Mouse (Mus musculus) heart, adult 18-20 months (tissue): ENCODE measurements at regions not wholly inside any gene's neighbourhood (a gene's known extent, or its start where the extent isn't known, plus 50 kb on each side); places are given as distances from the start of the nearest gene placed in this dataset.

Source experiments
- DNase-seq, 2 experiments: peaks; one replicate each; pipeline ENCODE4 v3.0.0; 2021 to 2022; ENCODE audit warnings: mixed read lengths in 1 of 2

DNA sequence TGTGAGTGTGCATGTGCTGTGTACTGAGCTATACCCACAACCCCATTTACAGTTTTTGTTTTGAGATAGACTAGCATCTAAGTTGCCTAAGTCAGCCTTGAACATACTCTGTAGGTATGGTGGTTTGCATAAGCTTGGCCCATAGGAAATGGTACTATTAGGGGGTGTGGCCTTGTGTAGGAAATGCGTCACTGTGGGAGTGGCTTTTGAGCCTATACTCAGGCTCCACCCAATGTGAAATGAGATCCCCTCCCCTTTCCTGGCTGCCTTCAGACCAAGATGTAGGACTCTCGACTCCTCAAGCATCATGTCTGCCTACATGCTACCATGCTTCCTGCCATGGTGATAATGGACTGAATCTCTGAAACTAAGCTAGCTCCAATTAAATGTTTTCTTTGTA, 109.5 kb upstream of the Frmd6 start:
- DNase-seq = no peak

DNA sequence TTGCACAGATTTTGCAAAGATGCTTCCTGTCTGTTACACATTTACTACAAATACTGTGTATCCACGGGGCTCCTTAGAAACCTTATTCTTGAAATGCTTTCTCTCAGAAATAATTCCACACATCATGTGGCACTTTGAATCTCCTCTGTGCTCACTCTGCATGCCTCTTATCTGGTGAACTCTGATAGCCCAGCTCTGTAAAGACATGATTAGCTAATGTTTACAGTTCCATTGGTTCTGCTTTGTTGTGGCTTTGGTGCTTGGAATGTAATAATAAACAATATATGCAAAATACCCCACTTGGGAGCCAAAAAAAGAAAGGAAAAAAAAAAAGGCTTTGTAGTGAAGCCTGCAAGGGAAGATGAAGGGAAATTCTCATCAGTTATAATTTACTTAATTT, 106.7 kb upstream of the Frmd6 start:
- DNase-seq = no peak

DNA sequence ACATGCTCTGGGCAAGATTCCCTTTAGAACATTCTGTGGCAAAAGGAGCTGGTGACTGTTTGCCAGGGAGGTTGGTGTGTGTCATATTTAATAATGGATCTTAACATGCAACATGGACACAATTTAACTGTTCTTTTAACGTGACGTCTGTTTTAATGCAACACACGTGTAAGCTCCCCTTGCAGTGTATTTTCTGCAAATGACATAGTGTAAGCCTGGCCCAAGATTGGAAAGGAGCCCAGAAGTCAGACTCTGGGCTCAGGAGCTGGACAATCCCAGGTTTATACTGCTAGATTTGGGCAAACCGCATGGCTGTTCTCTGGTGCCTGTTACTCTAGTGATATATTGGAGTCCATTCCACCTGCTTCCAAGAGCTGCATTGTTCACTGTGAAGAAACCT, 106.1 kb upstream of the Frmd6 start:
- DNase-seq = peak in 1 of 2 experiments; percentile 14

DNA sequence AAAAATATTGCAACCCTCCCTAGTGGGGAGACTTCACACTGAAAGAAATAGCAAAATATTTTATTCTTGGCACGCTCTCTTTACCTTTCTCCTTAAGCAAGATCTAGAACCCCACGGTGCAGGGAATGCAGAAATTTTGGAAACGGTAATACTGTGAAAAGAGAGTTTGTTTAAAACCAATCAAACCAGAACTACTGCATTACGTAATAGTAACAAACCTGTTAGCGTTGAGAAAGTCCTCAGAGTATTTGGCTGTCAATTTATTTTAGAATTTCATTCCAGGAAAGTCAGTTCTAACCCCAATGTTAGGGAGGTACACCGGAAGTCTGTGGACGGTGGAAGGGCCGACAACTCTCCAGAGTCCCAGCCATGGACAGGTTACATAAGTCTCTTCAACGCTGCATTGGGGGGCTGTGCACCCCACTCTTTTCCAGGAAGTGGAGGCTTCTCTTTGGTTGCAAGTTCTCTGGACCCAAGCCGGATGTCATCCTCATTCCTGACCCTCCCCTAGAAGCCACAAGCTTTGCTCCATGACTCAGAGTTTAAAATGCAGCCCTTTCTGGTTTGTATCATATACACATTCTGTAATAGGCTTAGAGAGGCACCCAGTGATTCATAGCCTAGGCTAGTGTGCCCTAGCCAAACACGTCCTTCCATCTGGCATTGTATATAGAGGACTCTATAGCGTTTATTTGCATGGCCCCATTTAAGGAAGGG, 105.0 kb upstream of the Frmd6 start:
- DNase-seq = peak in 1 of 2 experiments; percentile 12

DNA sequence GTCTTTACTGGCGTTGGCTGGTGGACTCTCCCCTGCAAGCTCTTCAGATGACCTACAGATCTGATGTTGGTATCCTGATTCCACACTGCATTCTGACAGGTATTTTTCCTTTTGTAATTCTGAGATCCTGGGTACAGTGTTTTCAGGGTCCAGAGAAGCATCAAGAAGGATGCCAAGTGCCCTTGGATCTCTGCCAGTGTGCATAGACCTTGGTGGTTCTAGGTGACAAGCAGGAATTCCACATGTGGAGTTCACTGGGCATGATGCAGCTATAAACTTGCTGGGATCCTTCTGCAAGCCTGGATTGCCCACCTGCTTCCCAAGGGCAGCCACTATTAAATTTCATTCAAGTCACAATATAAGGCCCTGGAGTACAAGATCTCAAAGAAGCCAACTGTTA, 100.0 kb upstream of the Frmd6 start:
- no peak for DNase-seq

DNA sequence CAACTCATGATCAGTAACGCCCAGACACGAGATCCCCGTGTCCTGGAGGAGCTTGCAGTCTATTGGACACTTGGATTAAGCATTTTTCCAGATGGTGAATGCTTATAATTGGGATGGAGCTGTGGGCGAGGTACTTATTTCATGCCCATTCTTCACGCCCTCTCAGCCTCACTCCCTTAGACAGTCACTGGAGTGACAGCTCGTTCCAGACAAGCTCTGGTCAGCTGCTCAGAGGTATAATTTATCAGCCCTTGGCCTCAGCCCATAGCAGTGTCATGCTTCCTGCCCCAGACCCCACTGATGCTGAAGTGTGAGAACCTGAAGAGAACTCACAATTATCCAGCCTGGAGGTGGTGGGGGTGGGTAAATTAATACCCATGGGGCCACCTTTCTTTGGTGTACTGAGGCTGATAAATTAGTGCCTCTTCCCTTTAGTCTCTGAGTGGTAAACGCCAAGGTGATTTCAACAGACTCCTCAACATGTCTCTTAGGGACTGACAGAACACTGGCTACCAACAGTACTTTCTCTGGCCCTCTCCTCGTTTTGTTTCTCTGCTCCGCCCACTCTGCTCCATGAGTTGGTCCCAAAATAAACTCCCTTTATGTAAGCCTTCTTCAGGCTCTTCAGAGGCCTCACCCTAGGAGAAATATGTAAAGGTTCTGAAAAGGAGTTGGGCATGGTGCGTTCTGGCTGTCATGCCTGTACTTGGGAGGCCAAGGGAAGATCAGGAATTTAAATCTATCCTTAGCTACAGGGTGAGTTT, 97.6 kb upstream of the Frmd6 start:
- DNase-seq = peak in 1 of 2 experiments; percentile 63

DNA sequence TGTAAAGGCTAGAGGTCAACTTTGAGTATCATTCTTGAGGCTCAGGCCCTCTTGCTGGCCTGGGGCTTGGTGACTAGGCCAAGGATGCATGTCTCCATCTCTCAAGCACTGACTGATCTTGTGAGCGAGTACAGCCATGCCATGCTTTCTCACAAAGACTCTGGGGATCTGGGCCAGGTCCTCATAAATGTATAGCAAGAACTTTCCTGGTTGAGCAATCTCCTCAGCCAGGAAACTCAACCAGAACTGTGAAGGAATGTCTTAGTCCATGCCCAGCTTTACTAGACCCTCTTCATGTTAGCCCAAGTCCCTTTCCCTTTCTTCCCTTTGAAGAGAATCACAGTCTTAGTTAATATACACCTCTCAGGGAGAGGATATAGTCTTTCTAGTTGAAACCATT, 96.9 kb upstream of the Frmd6 start:
- DNase-seq = no peak

DNA sequence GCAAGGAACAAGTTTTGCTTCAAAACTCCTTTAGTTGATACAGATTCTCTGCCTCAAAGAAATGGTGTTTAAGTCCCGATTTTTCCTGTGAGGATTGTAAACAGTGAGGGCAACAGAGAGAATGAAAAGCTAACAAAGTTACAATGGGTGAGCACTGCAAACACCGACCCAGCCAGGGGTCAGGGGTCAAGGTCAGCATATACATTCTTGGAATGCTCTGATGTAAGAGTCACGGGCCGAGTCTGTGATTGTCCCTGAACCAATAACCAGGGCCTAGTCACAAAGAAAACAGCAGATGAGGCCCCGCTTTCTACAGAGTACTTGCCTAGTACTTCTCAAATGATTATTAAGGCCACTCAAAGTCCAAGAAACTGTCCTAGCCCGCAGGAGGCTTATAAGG, 95.4 kb upstream of the Frmd6 start:
- DNase-seq = no peak

DNA sequence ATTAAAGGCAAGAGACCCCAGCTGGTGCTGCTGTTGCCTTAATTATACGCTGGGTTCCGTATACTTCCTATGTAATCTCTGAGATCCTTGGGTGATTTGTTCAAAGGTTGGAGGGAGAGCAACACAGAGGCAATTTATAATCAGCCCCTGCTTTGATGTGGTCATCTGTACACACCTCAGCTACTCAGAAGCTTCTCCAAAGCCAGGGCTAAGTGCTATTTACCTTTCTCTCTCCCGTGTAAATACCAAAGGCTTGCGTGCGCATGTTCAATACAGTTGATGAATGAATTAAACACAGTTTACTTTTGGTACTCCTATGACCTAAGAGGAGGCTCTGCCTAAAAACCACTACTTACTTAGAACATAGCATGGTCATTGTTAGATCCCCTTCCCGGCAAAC, 93.8 kb upstream of the Frmd6 start:
- DNase-seq = no peak

DNA sequence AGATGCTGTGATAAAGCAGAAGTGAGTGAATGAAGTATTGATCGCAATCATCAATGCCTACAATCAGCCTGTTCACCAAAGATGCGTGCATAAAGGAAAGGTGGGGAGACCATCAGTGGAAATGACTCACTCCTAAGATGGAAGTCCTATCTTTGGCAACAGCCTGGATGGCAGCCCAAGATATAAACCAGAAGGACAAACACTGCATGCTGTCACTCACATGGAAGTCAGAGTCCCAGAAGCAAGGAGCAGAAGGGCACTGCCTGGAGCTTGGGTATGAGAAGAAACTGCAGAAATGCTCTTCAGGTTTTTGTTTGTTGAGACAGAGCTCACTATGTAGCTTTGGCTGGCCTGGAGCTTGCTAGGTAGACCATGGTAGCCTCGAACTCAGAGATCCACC, 92.7 kb upstream of the Frmd6 start:
- no peak for DNase-seq

DNA sequence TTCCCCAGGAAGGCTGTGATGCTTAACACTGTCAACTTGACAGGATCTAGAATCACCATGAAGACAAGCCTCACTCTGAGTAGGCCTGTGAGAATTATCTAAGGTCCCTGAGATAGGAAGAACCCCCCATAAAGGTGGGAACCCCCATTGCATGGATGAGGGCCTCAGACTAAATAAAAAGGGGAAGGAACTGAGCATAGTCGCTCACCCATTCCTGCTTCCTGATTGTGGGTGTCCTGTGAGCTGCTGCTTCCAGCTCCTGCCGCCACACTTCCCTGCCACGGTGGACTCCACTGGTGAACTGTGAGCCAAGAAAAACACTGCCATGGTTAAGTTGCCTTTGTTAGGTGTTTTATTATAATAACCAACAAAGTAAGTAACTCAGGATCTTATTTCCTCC, 86.8 kb upstream of the Frmd6 start:
- no peak for DNase-seq

DNA sequence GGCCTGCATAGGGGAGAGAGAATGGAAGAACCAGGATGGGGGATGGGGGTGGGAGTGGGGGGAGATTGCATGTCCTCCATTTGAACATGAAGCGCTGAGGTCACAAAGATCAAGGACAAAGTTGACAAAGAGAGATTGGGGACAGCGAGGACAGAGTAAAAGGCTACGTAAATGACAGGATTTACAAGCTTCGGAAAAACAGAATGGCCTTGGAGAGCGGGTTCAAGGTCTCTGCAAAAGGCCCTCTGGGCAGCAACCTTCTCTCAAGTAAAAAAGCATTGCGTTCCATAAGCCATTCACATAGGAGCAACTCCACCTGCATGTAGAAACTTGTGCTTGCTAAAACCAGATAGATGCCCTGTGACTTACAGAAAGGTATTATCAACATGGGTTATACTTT, 86.0 kb upstream of the Frmd6 start:
- DNase-seq = no peak

DNA sequence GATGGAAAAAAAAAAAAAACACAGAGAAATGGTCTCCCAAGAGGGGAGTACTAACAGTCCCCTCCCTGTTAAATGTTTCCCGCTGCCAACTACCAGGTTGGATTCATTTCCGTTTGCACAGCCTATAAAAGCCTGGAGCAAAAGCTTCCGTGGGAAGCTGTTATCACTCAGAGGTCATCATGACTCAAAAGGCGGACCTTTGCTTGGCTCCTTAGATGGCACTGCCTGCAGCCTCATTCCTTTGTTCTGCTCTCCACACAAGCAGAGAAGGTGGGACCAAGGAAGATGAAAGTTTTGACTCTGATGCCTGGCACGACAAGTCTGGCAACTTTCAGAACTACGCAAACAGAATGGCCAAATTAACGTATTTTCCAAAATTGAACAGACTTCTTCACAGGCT, 85.5 kb upstream of the Frmd6 start:
- DNase-seq = no peak

DNA sequence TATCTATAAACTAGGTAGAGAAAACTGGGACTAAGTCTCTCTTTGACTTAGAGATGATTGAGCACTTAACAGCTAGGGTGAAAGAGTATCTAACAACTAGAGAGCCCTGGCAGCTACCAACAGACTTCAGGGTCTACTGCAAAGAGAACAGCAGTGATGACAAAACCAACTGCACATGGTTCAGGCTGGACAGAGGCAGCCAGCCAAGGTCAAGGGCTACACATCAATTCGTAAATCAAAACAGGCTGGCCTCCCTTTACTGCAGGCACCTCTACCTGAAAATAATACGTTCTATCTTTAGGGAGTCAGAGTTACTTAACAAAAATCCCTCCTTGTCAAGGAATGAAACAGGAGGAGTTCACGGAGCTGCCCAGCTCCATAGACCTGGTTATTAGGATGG, 82.5 kb upstream of the Frmd6 start:
- DNase-seq = no peak

DNA sequence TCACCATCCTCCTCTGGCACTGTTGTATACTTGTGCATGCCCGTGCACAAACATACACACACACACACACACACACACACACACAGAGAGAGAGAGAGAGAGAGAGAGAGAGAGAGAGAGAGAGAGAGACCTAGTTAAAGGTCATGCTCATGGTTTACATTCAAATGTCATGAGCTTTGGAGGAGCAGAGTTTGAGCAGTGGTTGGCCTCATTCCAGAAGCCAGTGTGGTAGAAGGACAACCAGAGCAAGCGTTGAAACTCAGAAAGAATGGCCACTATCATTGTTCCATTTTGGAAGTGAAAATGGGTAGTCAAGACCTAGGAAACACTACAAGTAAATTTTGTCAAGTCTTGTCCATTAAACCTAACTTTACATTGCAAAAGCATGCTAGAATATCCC, 79.6 kb upstream of the Frmd6 start:
- no peak for DNase-seq

DNA sequence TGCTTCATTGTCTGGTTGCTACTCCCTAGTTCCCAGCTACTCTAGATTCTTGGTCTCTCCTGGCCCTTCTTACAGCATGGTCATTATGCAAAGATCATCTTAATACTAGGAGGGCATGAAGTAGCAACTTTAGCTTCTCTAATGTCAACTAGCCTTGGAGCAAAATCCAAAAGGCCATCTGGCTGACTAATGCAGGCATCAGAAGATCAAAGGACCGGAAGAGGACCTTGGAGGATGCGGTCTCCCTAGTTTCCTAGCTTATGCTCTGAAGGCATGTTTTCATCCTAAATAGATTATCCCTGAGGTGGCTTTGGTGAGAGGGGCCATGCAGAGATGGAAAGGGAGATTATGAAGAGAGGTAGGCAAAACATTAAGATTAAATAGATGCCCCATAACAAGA, 75.7 kb upstream of the Frmd6 start:
- DNase-seq = no peak

DNA sequence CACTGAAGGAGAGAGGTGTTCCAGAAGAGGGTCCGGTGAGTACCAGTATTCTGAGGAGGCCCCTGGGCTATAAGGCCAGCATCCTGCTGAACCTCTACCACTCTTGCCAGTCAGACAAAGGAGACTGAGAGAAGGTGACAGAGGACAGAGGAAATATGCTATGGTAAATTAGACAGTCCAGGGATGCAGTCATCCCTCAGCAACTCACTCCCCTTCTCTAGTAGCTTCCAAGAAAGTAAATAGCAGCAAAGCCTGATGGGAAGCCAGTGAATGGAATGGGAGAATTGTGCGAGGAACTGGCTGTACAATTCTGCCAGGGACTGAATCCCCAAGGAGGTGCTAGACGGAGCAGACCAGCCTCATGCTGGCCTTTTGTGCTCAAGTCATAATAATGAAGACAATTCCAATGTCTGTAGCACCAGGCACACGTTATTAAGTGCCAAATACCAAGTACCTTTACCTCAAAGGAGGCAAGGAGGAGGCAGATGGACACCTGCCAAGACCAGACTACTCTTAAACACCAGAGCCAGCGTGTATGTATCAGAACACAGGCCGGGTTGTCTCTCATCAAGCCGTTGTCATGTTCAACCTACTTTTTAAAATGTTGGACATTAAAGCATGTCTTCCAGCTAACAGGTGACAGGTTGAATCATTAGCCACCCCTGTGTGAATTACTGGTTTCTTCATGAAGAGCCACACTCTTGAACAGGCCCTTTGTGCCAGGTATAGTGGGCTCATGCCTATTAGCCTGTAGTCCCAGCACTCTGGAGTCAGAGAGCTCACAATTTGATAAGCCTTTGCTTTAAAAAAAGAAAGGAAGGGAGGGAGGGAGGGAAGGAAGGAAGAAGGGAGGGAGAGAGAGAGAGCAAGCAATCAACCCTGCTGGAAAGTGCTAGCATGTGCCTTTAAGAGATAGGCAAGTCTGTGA, 74.4 kb upstream of the Frmd6 start:
- peak in 1 of 2 experiments; percentile 33 for DNase-seq

DNA sequence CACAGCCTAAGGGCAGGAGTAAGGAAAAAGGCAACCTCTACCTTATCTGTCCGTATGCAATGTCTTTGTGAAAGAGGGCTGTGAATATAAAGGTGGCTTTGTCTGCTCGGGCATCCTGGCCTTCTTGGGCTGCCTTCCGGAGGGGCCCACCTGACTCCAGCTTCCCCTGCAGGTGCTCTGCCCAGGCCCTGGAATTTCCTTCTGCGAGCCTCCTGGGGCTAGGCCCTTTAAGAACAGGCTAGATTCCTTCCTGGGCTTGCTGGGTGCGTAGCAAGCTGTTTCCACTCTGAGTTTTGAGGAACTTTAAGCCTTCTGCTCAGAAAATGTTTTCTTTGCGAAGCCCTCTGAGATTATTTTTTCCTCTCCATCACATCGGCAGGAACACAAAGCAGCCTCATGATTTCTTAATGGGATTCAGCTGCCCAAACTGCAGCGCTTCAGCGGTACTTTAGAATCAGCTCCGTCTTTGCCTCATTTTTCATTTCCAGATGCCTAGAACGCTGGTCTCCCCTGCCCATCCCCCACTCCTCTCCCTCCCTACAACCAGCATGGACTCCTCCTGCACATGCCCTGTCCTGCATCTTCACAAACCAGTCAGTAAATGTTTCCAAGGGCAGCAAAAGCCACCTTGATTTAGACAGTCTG, 72.9 kb upstream of the Frmd6 start:
- peak; percentile 28 to 54 for DNase-seq

DNA sequence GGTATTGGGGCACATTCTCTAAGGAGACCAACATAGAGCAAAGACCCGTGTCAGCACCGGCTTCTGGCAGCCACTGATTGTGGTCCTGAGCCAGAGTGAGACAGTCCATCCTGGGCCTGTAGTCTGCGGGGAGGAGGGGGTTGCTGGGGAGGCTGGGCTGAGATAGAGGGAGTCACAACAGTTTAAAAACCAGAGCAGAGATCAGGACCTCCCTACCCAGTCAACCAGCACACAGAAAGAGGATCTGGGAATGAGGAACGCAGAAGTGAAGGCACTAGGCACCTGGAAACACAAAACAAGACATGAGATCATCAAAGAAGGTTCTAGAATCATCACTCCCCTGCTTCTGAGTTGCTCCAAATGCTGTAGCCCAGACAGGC, 72.4 kb upstream of the Frmd6 start:
- DNase-seq = no peak

DNA sequence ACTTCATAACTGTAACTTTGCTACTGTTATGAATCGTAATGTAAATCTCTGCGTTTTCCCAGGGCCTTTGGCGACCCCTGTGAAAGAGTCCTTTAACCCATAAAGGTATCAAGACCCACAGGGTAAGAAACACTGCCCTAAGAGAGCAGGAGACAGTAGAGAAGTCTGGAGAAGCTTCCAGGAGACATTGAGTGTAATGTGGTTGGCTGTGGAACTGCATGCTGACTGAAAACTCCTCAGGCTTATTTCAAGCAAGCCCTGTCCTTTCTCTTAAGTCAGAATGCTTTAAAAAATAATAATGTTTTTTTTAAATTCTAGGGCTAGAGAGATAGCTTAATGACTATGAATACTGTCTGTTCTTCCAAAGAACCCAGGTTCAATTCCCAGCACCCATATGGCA, 71.9 kb upstream of the Frmd6 start:
- DNase-seq = no peak

DNA sequence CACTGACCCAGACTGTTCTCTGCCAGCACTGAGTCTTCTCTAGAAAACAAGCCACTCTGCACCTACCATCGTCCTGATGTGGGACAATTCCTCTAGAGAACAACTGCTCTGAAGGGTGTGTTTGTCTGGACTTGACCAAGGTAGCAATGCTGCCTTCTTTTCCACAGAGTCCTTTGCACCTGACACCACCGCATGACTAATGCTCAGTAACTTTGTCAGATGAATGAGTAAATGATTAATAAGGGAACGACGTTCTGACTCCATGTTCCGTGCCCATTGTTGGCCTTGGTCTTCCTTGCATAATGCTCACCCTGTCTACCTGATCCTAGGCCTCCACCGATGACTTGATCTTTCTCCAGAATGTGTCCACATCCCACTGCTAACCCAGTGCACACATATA, 67.2 kb upstream of the Frmd6 start:
- no peak for DNase-seq

DNA sequence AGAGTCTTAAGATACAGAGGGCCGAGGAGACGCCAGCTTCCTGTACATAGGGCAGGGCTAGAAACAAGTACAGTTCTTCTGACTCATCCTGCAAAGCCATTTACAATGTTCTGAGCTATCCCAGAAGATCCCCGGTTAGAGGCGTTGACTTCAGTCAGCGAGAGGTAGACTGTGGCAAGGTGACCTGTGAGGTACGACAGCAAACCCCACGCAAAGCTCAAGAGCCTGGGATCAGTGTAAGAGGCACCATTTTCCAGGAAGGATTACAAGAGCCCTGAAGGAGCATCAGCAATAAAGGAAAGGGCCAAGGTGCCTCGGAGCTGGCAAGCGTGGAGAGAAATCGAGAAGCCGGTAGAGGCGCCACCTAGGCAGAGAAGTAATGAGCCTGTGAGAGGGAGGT, 61.8 kb upstream of the Frmd6 start:
- DNase-seq = no peak

DNA sequence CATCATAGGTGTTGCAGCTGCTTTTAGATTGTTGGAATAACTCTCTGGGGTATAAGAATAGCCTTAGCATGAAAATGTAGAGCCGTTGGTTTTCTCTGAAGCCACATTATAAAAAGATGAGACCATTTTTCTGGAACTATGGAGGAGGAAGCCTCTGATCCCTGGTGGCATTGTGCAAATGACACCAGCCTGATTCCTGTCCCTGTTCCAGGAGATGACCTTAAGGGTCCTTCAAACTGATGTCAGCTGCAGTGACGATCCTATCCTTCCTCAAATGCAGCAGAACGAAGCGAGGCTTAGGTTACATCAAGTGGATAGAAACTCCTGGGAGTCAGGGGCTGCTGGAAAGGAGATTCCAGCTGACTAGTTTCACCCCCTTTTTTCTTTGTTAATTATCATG, 59.0 kb upstream of the Frmd6 start:
- DNase-seq = no peak
